Mouse (Mus musculus) frontal cortex, postnatal 36 days (tissue): ENCODE measurements around the gene Prkcb.

ENCODE experiments used
- DNase-seq, 2 experiments: peaks; one replicate each; pipeline ENCODE4 v3.0.0; 2022; ENCODE audit warnings: low spot score in 2 of 2

Gene Prkcb

GRCm38 (mm10) chr7:122670442-122670872 is 381.9 kb downstream of the Prkcb start, which contains the start of gene Cacng3:
Gene Cacng3 (plus strand): TSS chr7:122670492.
- no peak for DNase-seq

DNA sequence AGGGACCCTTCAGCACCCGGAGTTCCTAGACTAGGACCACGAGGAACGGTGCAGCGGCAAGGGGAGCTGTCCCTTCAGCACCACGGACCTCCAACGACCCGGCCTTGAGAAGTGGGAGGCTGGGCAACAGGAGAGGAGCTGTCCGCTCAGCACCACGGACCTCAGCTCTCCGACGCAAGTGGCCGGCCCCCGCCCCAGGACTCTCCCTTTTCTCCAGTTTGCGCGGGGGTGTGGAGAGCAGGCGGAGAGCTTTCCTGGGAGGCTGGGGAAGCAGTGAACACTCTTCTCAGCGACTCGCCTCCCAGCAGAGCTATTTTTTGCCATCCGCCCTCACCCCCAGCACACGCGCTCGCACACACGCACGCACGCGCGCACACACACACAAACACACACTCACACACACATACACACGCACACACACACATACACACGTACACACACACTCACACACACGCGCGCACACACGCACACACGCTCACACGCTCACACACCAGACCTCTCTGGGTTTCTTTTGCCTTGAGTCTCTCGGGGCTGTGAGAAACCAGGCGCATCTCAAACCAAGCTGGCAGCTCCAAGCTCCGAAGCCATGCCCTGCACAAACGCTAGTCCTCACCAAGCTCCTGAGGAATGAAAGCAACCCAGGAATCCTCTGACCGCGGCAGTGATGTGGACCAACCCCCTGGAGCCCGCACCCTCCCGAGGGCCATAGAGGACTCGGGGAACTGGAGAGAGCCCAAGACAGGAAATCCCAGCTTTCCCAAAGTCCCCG is 382.5 kb downstream of the Prkcb start:
- DNase-seq: peak; percentile 80 to 84

DNA sequence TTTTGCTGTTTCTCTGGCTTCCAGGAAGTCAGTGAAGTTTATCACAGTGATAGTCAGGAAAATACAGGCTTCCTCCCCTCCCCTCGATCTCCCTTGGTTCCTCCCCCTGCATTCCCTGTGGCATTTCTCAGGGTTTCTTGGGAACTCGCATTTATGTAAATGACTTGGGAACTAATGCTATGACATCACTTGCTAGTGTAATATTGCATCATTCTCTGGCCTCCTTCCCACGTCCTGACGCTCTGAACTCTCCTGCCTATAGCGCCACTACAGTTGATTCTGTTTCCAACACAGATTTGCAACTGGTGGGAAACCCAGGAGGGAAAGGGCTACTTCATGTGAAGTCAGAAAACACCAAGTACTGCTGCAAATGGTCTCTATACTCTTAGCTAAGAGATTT is 384.4 kb downstream of the Prkcb start:
- DNase-seq: peak; percentile 41 to 71

DNA sequence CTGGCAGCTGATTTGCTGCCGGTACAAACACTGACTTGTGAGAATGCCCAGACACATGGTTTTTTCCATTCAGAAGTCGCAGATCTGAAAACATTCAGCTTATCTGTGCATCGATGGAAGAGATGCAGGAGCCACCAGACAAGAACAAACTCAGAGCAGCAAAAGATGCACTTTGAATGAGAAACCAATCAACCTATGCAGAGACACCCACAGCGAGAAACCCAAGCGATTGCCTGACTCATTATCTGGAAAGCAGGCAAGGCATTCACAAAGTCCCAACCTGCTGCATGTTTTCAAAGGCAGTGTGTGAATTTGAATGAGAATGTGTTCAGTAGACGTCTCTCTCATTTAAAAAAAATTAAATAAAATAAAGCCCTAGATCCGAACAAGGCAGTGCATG is 386.7 kb downstream of the Prkcb start:
- peak; percentile 25 to 37 for DNase-seq
